Mouse (Mus musculus): ENCODE data around the gene Gramd2.
"Not testable (repeated sequence)": the region's sequence is repeated elsewhere in the genome, so short reads cannot be mapped to it uniquely, and the experiment has no call there.

Gramd2 gene

DNA sequence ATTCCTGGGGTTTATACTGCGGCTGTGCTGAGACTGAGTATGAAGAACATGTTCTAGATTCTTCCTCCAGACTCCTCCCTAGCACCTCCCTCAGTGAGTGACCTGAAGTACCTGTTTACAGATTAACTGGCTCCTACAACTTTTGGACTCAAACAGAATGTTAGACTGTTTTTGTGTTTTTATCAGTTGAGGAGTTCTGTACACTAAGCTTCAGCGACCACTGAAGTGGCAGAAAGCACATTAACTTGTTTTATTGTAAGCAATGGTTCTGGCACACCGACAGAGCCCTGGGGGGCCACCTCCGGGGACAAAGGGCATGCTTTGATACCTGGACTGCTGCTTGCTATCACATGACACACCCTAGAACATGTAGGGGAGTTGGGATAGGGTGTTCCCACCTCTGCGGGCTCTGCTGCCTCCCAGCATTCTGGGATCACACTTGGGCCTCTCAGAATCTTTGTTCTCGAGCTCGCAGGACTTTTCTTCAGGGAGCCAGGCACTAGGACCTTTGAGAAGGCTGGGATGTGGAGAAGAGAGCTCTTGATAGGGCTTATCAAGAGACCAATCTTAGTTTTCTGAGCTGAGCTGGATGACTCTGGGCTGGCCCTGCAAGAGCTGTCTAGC is 36.4 kb downstream of the Gramd2 start:
- no peak for ATAC-seq (ENCODE audit: insufficient number of reproducible peaks, low FRiP score, low TSS enrichment)

DNA sequence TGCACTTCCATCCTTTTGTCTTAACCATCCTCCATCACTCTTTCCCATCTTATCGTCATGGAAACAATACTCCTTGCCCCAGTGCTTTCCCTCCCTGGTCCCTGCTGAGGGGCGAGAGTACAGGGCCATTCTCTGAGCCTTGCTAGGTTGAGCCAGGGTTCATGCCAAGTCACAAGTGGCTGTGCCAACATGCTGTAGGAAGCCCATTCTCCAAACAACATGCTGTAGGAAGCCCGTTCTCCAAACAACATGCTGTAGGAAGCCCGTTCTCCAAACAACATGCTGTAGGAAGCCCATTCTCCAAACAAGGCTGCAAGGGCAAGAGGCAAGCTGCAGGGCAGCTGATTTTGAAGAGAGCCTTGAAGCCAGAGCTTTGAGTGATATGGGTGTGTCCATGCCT is 38.3 kb downstream of the Gramd2 start:
- ATAC-seq (ENCODE audit: insufficient number of reproducible peaks, low FRiP score, low TSS enrichment): no peak

DNA sequence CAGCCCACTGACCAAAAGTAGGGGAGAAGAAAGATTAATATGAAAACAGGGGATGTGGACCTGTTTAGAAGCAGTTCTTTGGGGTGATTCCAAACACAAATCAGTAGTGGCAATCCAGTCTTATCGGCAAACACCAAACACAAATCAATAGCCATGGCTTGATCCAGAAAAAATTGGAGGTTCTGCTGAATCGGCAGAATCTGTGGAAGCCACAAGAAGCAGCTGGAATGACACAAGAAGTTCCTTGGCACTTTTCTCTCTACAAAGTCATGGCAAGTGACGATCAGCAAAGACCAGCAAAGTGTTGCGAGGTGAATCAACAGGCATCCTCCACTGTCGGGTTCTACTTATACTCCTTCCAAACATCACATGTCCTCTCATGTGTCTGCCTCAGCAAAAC is 41.2 kb downstream of the Gramd2 start:
- no peak for ATAC-seq (ENCODE audit: insufficient number of reproducible peaks, low FRiP score, low TSS enrichment)

DNA sequence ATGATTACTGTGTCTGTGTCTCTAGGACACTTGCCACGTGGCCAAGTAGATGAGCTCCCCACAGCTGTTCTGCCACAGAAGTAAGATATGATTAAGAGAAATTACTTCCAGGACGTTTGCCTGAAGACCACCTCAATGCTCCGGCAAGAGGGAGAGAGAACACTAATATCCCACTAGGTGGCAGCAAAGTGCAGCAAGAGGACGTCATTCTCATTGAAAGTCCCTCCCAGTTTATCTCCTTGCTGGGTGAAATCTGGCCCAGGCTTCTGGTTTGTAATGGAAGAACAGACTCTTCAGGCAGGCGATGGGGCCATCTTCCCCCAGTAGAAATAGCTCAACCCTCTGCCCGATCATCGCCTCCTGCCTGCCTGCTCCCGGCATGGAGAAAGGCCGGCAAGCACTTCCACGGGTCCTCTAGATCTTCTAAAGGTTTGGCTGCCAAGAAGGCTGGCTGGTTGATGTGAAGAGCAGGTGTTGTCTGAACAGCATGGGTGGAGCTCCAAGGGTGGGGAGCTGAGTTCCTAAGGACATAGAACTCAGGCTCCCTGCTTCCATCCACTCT is 43.2 kb downstream of the Gramd2 start:
- ATAC-seq (ENCODE audit: insufficient number of reproducible peaks, low FRiP score, low TSS enrichment): peak; percentile 64; the same call in 1 of the 2 replicates

DNA sequence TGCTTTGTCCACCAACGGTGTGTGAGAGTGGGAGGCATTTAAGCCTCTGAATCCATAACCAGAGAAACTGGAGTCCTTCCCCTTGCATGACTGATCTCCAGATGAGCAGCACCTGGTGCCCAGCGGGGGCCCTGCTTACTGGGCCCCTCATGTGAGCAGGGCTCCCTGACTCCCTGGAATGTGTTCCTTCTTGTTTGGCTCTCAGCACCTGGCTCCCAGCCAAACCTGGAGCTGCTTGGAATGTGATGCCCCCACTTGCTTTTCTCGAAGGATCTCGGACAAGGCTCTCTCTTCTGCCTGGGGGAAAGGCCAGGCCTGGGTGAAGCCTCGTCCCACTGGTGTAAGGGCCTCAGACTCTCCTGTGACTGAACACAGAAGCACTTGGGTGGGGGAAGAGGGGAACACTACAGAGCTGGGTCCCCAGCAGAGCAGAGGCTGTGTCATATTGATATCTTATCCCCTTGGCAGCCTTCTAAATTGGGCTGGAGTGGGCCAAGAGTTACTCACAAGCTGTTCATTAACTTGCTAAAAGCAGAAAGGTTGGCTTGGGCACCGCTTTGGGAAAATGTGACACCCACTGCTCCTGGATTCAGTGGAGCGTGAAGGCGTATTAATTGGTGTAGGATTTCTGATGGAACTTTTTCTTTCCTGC is 44.0 kb downstream of the Gramd2 start:
- ATAC-seq (ENCODE audit: insufficient number of reproducible peaks, low FRiP score, low TSS enrichment): no peak

DNA sequence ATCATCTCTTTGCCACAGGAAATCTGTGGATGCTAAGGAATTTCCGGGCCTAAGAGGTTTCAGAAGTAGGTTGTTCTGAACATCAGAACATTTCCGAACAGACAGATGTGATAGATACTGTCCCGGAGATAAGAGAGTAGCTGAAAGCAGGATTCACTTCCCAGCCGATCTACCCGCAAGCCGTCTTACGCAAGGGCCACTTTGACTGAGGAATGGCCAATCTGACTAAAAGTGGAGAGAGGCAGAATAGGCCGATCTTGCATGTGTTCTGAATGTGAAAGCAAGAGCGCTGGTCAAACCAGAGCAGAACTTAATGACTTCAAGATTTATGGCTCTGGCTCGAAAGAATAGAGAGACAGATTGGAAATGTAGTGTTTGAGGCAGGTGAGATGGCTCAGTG is 45.6 kb downstream of the Gramd2 start:
- ATAC-seq (ENCODE audit: insufficient number of reproducible peaks, low FRiP score, low TSS enrichment): no peak

DNA sequence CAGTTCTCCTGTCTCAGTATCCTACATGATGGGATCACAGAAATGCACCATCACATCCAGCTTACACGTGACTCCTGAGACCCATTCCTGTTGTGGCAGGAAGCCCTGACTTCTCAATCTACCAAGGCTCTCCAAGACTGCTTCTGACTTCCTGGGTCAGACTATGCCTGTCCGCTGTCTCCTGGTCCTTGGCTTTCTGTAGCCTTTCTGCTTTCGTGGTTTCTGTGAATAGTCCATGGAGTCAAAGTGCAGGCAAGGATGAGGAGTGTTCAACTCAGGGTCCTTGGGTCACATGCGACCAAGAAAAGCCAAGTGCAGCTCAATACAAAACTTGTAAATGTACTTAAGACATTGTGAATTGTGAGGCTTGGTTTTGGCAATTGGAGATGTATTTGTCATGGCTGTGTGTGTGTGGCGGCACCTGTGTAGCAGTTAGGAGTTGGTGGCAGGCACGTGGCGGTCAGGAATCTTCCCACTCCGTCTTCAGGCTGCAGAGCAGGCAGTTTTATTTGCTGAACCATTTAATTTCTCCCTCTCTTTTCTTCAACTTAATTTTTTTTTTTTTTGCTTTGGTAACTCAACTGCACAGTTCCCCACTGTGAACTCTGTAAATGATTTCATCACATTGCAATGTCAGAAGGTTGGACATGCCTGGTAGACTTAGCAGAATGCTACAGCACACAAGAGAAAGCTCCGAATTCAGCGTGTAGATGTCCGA is 47.8 kb downstream of the Gramd2 start:
- no peak for ATAC-seq (ENCODE audit: insufficient number of reproducible peaks, low FRiP score, low TSS enrichment)

DNA sequence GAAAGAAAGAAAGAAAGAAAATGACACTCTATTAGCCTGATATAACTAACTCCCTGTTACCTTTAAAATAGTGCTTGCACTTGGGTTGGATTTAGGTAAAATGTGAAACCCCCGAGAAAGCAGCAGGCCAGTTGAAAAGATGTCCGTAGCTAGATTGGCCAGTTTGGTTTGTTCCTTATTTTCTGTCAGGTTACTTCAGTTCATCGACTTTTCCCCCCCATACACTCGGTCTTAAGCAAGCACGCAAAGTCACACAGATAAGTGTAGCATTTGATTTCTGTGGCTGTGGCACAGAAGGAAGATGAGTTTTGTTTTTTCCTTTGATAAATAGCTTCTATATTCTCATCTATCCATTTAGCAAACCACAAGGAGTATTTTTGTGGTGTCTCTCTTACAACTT is 51.2 kb downstream of the Gramd2 start:
- no peak for ATAC-seq (ENCODE audit: insufficient number of reproducible peaks, low FRiP score, low TSS enrichment)

DNA sequence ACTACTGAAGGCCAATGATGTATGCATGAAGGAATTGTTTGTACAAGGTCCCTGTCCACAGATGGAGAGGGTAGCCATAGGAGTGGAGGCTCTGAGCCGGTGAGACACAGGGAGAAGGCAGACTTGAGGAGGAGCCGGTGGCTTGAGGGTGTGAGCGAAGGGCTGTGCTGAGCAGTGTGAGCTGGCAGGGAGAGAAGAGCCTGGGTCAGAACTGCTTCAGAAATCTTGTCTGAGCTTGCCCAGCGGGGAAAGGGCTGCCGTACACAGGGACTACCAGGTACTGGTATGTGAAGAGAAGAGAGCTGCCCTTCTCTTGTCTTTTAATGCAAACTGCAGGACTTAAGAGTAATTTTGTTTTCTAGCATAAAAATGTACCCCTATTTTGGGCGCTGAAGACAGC is 53.1 kb downstream of the Gramd2 start:
- ATAC-seq (ENCODE audit: insufficient number of reproducible peaks, low FRiP score, low TSS enrichment): no peak

DNA sequence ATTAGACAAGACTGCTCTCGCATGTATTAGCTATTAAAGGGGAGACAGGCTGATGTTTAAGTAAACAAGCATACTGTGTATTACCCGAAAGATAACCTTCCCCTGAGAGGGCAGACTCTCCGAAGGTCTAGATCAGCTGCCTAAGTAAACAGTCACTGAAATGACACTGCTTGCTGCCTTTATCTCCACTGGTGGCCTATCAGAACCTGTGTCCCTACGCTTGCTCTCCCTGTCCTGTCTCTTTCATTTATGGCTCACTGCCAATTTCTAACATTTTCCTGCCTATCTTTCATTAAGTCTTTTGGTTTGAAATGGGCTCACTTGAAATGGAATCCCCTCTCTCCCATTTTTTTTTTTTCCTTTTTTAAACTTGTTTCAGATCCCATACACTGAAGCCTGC is 55.5 kb downstream of the Gramd2 start:
- no peak for ATAC-seq (ENCODE audit: insufficient number of reproducible peaks, low FRiP score, low TSS enrichment)

DNA sequence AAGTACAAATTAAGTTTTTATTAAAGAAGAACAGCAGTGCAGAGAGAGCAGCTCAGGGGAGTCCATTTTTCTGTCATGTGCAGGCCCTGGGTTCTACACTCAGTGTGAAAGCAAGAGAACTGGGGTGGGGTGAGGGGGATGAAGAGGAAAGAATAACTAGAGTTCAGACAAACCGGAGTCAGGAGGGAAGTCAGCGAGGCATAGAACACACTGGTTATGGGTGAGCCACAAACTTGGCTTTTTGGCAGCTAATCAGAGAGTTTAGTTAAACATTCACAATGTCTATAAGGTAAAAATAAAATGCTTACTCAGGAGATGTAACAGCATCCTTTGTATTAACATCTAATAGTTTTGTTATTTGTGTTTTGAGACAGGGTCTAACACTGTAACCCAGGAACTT is 60.6 kb downstream of the Gramd2 start:
- ATAC-seq (ENCODE audit: insufficient number of reproducible peaks, low FRiP score, low TSS enrichment): no peak

DNA sequence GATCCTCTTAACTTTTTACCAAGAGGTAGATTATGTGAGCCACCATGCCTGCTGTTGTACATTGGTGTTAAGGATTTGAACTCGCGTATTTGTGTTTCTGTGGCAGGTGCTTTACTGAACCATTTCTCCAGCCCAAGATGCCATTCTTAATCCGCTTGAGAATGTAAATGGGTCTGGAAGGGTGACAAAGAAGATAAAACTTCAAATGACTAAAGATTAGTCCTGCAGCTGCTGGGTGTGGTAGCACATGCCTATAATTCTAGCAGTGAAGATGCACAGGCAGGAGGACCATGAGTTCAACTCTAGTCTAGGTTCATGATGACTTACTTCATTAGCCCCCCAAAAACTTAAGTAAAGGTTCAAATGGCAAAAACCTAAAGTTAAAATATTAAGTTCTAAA is 64.0 kb downstream of the Gramd2 start:
- no peak for ATAC-seq (ENCODE audit: insufficient number of reproducible peaks, low FRiP score, low TSS enrichment)

DNA sequence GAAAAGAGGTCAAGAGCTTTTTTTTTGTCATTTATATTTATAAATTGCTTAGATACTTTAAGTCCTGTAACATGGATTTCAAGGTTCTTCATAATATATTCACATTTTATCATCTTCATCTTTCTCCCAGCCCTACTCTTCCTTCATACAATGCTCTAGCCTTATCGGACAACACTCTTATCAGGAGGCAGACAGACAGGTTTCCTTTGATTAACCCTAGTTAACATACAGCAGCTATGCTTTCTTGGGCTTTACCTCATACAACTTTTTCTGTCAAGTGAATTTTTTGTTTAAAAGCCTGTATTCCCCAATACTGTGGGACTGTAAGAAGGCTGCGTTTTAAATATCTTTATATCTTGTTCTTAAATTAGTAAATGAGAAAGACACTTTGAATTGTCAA is 68.4 kb downstream of the Gramd2 start:
- ATAC-seq (ENCODE audit: insufficient number of reproducible peaks, low FRiP score, low TSS enrichment): no peak

DNA sequence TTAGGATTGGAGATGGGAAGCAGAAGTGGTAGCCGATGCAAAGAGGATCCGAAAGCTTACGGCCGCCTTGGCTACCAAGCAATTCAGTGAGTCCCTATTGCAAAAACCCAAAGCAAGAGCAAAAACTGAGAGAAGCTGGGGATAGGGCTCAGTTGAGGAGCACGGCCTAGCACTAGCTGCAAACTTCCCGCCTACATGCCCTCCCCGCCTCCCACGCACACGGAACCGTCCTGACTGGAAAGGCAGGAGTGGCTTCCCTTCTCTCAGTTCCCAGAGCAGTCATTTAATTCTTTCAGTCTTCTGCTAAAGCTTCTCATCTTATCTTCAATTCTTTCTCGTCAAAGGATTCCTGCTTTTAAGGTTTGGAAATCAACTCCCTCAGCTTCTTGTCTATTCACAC is 69.0 kb downstream of the Gramd2 start:
- ATAC-seq (ENCODE audit: insufficient number of reproducible peaks, low FRiP score, low TSS enrichment): no peak

DNA sequence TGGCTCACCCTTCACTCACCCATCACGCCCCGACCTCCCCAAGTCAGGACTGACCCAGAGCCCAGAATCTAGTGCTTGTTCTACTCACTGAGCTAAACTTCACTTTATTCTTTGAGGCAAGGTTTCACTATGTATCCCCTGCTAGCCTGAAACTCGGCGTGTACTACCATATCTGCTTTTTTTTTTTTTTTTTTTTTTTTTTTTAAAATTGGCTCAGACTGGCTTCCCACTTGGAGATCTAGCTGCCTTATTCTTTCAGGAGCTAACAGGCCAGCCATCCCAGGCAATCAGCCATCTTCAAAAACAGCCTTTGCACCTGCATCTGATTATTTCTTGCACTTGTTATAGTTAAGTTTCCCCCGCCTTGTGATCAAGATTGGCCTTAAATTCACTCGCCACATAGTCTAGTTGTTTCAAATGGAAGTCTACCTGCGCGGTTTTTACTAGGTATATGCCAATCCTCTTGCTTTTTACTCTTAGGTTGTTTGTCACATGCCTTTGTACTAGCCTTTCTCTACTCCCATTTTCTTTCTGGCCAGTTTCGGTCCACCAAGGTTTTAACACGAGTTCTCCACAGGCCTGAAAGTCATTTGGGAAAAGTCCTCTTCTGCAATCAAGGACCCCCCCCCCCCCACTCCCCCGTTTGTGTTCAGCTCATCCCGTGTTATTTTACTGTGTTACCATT is 69.8 kb downstream of the Gramd2 start:
- ATAC-seq (ENCODE audit: insufficient number of reproducible peaks, low FRiP score, low TSS enrichment): no peak

DNA sequence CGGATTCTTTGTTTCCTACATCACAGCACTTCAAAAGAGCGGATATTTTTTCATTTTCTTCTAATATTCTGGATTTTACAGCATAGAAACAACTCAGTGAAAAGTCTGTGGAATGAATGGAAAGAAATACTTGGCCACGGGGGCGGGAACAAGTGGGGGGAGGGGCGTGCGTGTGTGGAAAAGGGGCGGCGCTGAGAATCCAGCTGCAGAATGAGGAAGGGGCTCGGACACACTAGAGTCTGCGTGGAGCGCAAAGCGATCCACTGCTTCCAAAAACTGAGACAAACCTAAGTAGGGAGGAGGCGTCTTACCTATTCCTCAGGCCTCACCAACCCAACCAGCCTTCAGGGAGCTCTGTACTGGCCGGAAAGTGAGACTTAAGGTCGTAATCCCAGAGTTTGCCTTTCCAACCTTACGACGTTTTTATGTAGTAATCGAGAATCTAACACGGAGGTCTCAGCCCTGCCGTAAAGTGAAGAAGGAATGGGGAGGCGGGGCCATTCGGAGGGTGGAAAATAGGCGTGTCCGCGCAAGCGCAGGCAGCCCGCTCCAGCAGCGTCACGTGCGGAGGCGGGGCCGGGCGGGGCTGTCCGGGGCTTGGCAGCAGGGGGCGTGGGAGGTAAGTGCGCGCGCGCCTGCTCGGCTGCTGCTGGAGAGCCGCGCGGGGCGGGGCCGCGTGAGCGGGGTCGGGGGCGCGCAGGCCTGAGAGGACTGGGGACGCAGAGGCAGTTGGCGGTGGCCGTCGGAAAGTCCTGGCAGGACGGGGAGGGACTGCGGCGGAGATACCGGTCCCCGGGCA is 70.5 kb downstream of the Gramd2 start, which contains the start of the genes Senp8 and Myo9a:
Senp8 (minus strand) TSS at position 444 of the 799 bp plus-strand sequence.
Myo9a (plus strand) TSS at position 630 of the 799 bp plus-strand sequence.
- ATAC-seq (ENCODE audit: insufficient number of reproducible peaks, low FRiP score, low TSS enrichment): peak; percentile 76

DNA sequence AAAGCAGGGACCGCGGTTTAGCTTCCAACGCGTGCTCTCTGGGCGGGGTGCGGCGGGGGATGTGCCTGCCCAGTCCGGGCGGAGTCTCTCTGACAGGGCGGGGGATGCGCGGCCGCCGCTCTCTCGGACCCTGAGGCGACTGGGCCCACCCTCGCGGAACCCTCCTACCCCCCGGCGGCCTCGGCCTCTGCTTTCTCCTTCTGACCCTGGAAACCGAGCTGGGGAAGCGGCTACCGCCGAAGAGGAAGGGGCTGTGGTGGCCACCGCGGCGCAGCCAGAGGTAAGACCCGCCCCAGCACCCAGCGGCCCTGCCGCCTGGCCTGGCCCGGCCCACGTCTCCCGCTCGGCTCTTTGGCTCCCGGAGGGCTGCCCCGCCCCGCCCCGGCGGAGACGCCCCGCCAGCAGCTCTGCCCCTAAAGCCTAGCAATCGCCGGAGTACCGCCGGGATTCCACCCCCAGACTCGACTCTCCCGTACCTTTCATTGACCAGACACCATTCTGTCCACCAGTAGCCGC is 71.2 kb downstream of the Gramd2 start:
- ATAC-seq (ENCODE audit: insufficient number of reproducible peaks, low FRiP score, low TSS enrichment): peak; percentile 81

DNA sequence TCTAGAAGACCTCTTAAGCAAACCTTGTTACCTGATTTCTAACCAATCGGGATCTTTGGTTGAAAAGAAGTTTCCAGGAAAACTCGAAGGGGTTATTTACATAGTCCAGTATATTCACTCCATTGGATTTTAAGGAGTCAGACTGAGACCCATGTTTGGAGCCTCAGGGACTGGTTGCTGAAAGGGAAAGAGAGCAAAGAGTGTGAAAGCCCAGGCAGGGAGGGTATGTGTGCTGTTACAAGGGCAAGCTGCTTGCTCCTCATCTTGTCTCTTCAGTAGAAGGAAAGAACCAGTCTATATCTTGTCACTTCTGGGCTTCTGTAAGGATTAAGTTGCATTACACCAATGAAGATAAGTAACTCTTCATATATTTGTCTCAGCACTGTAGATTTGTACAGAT is 72.0 kb downstream of the Gramd2 start:
- no peak for ATAC-seq (ENCODE audit: insufficient number of reproducible peaks, low FRiP score, low TSS enrichment)

DNA sequence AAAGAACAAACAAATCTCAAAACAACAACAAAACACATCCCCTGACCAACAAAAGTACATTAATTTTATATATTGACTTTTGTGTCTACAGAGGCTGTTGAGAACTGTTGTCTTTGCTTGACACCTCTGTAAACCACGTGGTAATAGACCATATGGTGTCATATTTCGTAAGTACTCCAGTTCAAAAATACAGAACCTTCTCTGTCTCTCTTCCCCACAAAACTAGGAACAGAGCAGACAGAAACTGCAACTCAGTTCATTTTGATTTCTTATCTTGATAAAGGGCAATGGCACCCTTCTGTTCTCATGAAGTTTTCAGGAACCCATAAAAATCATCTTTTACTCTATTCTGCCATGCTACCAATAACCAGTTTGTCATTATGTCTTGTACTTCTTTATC is 75.3 kb downstream of the Gramd2 start:
- ATAC-seq (ENCODE audit: insufficient number of reproducible peaks, low FRiP score, low TSS enrichment): no peak

DNA sequence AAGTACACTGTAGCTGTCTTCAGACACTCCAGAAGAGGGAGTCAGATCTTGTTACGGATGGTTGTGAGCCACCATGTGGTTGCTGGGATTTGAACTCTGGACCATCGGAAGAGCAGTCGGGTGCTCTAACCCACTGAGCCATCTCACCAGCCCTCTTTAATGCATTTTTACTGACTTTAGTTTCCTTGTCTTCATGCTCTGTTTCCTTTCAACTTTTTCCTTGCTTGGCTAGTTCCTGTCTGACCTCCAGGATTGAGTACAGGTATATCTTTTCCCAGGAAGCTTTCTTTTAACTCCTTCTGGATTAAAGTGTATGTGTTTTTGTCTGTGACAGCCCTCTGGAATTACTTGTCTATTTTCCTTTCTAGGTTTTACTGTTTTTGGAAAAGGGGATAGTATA is 77.1 kb downstream of the Gramd2 start:
- not testable (repeated sequence) for ATAC-seq (ENCODE audit: insufficient number of reproducible peaks, low FRiP score, low TSS enrichment)
